Mouse (Mus musculus) inflammation-experienced regulatory T-cells, adult 6 months (primary cell): ENCODE data around the gene Tfpi. TPM values are rescaled to one million over a fixed set of nuclear protein-coding genes. Genes with fewer than 3 reads are reported as not detected.

Experiments used
- ATAC-seq: one replicate; pipeline ENCODE4 v1.8.0; 2017
- polyA plus RNA-seq, 3 experiments: library from polyadenylated mRNA; unstranded; fragments of 100-300 nt; shearing (Covaris generic); gene quantifications; one replicate each; pipeline ENCODE4 v1.2.1; 2017

Gene Tfpi
- 1 to 10 TPM; 1.6 to 4.9 (median 4.2) TPM for polyA plus RNA-seq

GRCm38 (mm10) chr2:84476577-84476976, at the start of gene Tfpi:
Tfpi (minus strand) TSS chr2:84476775.
- ATAC-seq = no peak

- no peak for ATAC-seq
These were observed 49.6 kb upstream of the Tfpi start for GRCm38 (mm10) chr2:84526221-84526620.

- ATAC-seq = no peak
These were observed 49.2 kb upstream of the Tfpi start for GRCm38 (mm10) chr2:84525806-84526205.

GRCm38 (mm10) chr2:84525047-84525446, 48.5 kb upstream of the Tfpi start:
- no peak for ATAC-seq

GRCm38 (mm10) chr2:84523994-84524393, 47.4 kb upstream of the Tfpi start:
- no peak for ATAC-seq

- no peak for ATAC-seq
These were observed 46.7 kb upstream of the Tfpi start for GRCm38 (mm10) chr2:84523103-84523865.

- no peak for ATAC-seq
These were observed 43.0 kb upstream of the Tfpi start for GRCm38 (mm10) chr2:84519514-84520067.

- ATAC-seq = no peak
These were observed 42.2 kb upstream of the Tfpi start for GRCm38 (mm10) chr2:84518767-84519166.

- ATAC-seq = no peak
These were observed 36.7 kb upstream of the Tfpi start for GRCm38 (mm10) chr2:84513281-84513680.

GRCm38 (mm10) chr2:84511508-84511907, 34.9 kb upstream of the Tfpi start:
- ATAC-seq = peak; percentile 44

GRCm38 (mm10) chr2:84511036-84511435, 34.5 kb upstream of the Tfpi start:
- peak; percentile 26 for ATAC-seq

GRCm38 (mm10) chr2:84504954-84505394, 28.4 kb upstream of the Tfpi start:
- ATAC-seq = peak; percentile 92

GRCm38 (mm10) chr2:84504285-84504684, 27.7 kb upstream of the Tfpi start:
- ATAC-seq = no peak

- peak; percentile 75 for ATAC-seq
These were observed 22.3 kb upstream of the Tfpi start for GRCm38 (mm10) chr2:84498921-84499320.

GRCm38 (mm10) chr2:84495108-84495507, 18.5 kb upstream of the Tfpi start:
- ATAC-seq = no peak

- no peak for ATAC-seq
These were observed 17.1 kb upstream of the Tfpi start for GRCm38 (mm10) chr2:84493626-84494025.

GRCm38 (mm10) chr2:84491715-84492114, 15.1 kb upstream of the Tfpi start:
- ATAC-seq = no peak

GRCm38 (mm10) chr2:84487705-84488291, 11.2 kb upstream of the Tfpi start:
- no peak for ATAC-seq

- ATAC-seq = peak; percentile 96
These were observed 5.3 kb upstream of the Tfpi start for GRCm38 (mm10) chr2:84481863-84482262.

GRCm38 (mm10) chr2:84479036-84479435, 2.5 kb upstream of the Tfpi start:
- peak; percentile 55 for ATAC-seq

- ATAC-seq = no peak
These were observed 1.2 kb upstream of the Tfpi start for GRCm38 (mm10) chr2:84477759-84478158.

- no peak for ATAC-seq
These were observed 444 bp downstream of the Tfpi start for GRCm38 (mm10) chr2:84476131-84476530.

GRCm38 (mm10) chr2:84475601-84476000, 974 bp downstream of the Tfpi start:
- no peak for ATAC-seq

- ATAC-seq = no peak
These were observed 1.9 kb downstream of the Tfpi start for GRCm38 (mm10) chr2:84474651-84475050.
